Mouse (Mus musculus): Measurements from ENCODE around the gene Polrmt. TPM values are rescaled to one million over a fixed set of nuclear protein-coding genes. Genes with fewer than 3 reads are reported as not detected.

Polrmt gene
- polyA plus RNA-seq, 2 experiments = 10.1 to 17.4 TPM

- 8% methylated on average over 43 of the region's 43 CpGs for WGBS (ENCODE audit: insufficient replicate concordance)
- Histone ChIP-seq H3K4me1 (replicated peaks; ENCODE audit: control insufficient read depth in 2 of 2, insufficient read depth in 2 of 2, low read length in 1 of 2) (peaks cover 5 to 10% of the 10 kb centered on the region in 2 experiments), H3K9me3 (ENCODE audit: control insufficient read depth, low read length) (no peaks in the 10 kb centered on the region), H3K27ac (no peak overlapping the region), H3K4me3 (ENCODE audit: insufficient read depth in 1 of 2, low read depth in 2 of 2, low read length in 2 of 2) (no peak overlapping the region), H3K9ac (replicated peaks) (no peak overlapping the region), H3K4me2 (ENCODE audit: low read depth) (no peak overlapping the region), H3K27me3 (ENCODE audit: control insufficient read depth, insufficient read depth, low read length) (peaks cover 45% of the 10 kb centered on the region), H3K36me3 (replicated peaks; ENCODE audit: control insufficient read depth, insufficient read depth, low read depth) (0 out of 2 replicates have a peak, but pooled peaks cover 4% of the 10 kb centered on the region)
- no peak for ATAC-seq (ENCODE audit: insufficient read depth)
- peak; percentile 67 to 69 (median 68) for DNase-seq (ENCODE audit: low read depth in 3 of 3, low spot score in 3 of 3)
- TF ChIP-seq EP300 (IDR thresholded peaks at IDR 0.05; ENCODE audit: low read depth) (no peak), CTCF (IDR thresholded peaks at IDR 0.05; ENCODE audit: low read depth) (no peak)
These were observed 28.6 kb downstream of the Polrmt start for GRCm38 (mm10) chr10:79717640-79718357.

- H3K4me1 ChIP-seq (replicated peaks; ENCODE audit: control insufficient read depth in 2 of 2, insufficient read depth in 2 of 2, low read length in 1 of 2) = peaks cover 7 to 16% of the 10 kb centered on the region in 2 experiments
- WGBS (ENCODE audit: insufficient replicate concordance) = under 1% methylated on average over 41 of the region's 44 CpGs
- no peak overlapping the region for H3K9ac ChIP-seq (replicated peaks)
- no peak overlapping the region for H3K27ac ChIP-seq
- DNase-seq (ENCODE audit: low read depth in 3 of 3, low spot score in 3 of 3) (no peak), ATAC-seq (ENCODE audit: insufficient read depth) (no peak)
- H3K36me3 ChIP-seq (replicated peaks; ENCODE audit: control insufficient read depth, insufficient read depth, low read depth) = peaks cover 9% of the 10 kb centered on the region
- H3K27me3 ChIP-seq (ENCODE audit: control insufficient read depth, insufficient read depth, low read length) = peaks cover 45% of the 10 kb centered on the region
- no peaks in the 10 kb centered on the region for H3K9me3 ChIP-seq (ENCODE audit: control insufficient read depth, low read length)
- H3K4me2 ChIP-seq (ENCODE audit: low read depth) = peak overlapping the region; percentile 59
- H3K4me3 ChIP-seq (ENCODE audit: insufficient read depth in 1 of 2, low read depth in 2 of 2, low read length in 2 of 2) = peak overlapping the region; percentile 48 to 50
- TF ChIP-seq EP300 (IDR thresholded peaks at IDR 0.05; ENCODE audit: low read depth) (no peak), CTCF (IDR thresholded peaks at IDR 0.05; ENCODE audit: low read depth) (no peak)
These were observed 29.4 kb downstream of the Polrmt start for GRCm38 (mm10) chr10:79716988-79717355.

- peaks cover 45% of the 10 kb centered on the region for H3K27me3 ChIP-seq (ENCODE audit: control insufficient read depth, insufficient read depth, low read length)
- TF ChIP-seq EP300 (IDR thresholded peaks at IDR 0.05; ENCODE audit: low read depth) (no peak), CTCF (IDR thresholded peaks at IDR 0.05; ENCODE audit: low read depth) (no peak)
- ATAC-seq (ENCODE audit: insufficient read depth) = no peak
- H3K36me3 ChIP-seq (replicated peaks; ENCODE audit: control insufficient read depth, insufficient read depth, low read depth) = peaks cover 15% of the 10 kb centered on the region
- no peak within 1 kb of the TSS for H3K27ac ChIP-seq
- no peak within 1 kb of the TSS for H3K9ac ChIP-seq (replicated peaks)
- no peaks in the 10 kb centered on the region for H3K9me3 ChIP-seq (ENCODE audit: control insufficient read depth, low read length)
- DNase-seq (ENCODE audit: low read depth in 3 of 3, low spot score in 3 of 3) = no peak
- H3K4me1 ChIP-seq (replicated peaks; ENCODE audit: control insufficient read depth in 2 of 2, insufficient read depth in 2 of 2, low read length in 1 of 2) = peaks cover 7 to 16% of the 10 kb centered on the region in 2 experiments
- peak within 1 kb of the TSS; percentile 48 to 50 for H3K4me3 ChIP-seq (ENCODE audit: insufficient read depth in 1 of 2, low read depth in 2 of 2, low read length in 2 of 2)
- H3K4me2 ChIP-seq (ENCODE audit: low read depth) = peak within 1 kb of the TSS; percentile 59
- 1% methylated on average over 80 of the region's 91 CpGs for WGBS (ENCODE audit: insufficient replicate concordance)
These were observed 30.0 kb downstream of the Polrmt start, which contains the start of gene Hcn2 for GRCm38 (mm10) chr10:79716254-79716987. TSS of gene Hcn2 (plus strand) at chr10:79716634.

DNA sequence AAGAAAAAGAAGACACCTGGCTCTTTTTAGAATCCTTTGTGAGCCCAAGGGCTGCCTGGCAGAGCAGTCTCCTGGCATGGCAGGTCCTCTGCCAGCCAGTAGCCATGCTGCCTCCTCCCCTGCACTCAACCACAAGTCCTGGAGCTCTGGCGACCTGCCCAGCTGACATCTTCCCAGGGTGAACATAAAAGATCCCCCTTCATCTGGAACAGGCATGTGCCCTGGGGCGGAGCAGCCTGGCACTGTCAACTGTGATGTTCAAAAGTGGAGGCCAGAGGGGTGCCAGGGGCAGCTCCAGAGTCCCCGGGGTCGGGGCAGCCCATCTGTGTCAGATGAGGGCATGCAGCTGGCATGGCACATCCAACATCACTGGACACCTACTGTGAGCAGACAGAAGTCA is 31.4 kb downstream of the Polrmt start:
- ATAC-seq (ENCODE audit: insufficient read depth) = no peak
- Histone ChIP-seq H3K9me3 (ENCODE audit: control insufficient read depth, low read length) (no peaks in the 10 kb centered on the region), H3K4me1 (replicated peaks; ENCODE audit: control insufficient read depth in 2 of 2, insufficient read depth in 2 of 2, low read length in 1 of 2) (peaks cover 7 to 16% of the 10 kb centered on the region in 2 experiments), H3K4me3 (ENCODE audit: insufficient read depth in 1 of 2, low read depth in 2 of 2, low read length in 2 of 2) (no peak overlapping the region), H3K27me3 (ENCODE audit: control insufficient read depth, insufficient read depth, low read length) (peaks cover 45% of the 10 kb centered on the region), H3K27ac (no peak overlapping the region), H3K9ac (replicated peaks) (no peak overlapping the region), H3K4me2 (ENCODE audit: low read depth) (no peak overlapping the region), H3K36me3 (replicated peaks; ENCODE audit: control insufficient read depth, insufficient read depth, low read depth) (peaks cover 29% of the 10 kb centered on the region)
- WGBS (ENCODE audit: insufficient replicate concordance) = 47% methylated on average over 4 of the region's 4 CpGs
- TF ChIP-seq CTCF (IDR thresholded peaks at IDR 0.05; ENCODE audit: low read depth) (no peak), EP300 (IDR thresholded peaks at IDR 0.05; ENCODE audit: low read depth) (no peak)
- no peak for DNase-seq (ENCODE audit: low read depth in 3 of 3, low spot score in 3 of 3)

- Histone ChIP-seq H3K9me3 (ENCODE audit: control insufficient read depth, low read length) (no peaks in the 10 kb centered on the region), H3K36me3 (replicated peaks; ENCODE audit: control insufficient read depth, insufficient read depth, low read depth) (peaks cover 47% of the 10 kb centered on the region), H3K9ac (replicated peaks) (peak overlapping the region; percentile 61), H3K4me1 (replicated peaks; ENCODE audit: control insufficient read depth in 2 of 2, insufficient read depth in 2 of 2, low read length in 1 of 2) (peaks cover 11 to 24% of the 10 kb centered on the region in 2 experiments), H3K27me3 (ENCODE audit: control insufficient read depth, insufficient read depth, low read length) (peaks cover 37% of the 10 kb centered on the region), H3K27ac (peak overlapping the region; percentile 96), H3K4me3 (ENCODE audit: insufficient read depth in 1 of 2, low read depth in 2 of 2, low read length in 2 of 2) (no peak overlapping the region; a peak in 1 of 4 replicates), H3K4me2 (ENCODE audit: low read depth) (peak overlapping the region; percentile 61)
- no peak for ATAC-seq (ENCODE audit: insufficient read depth)
- WGBS (ENCODE audit: insufficient replicate concordance) = 22% methylated on average over 1 of the region's 1 CpGs
- DNase-seq (ENCODE audit: low read depth in 3 of 3, low spot score in 3 of 3) = no peak
- TF ChIP-seq EP300 (IDR thresholded peaks at IDR 0.05; ENCODE audit: low read depth) (no peak), CTCF (IDR thresholded peaks at IDR 0.05; ENCODE audit: low read depth) (no peak)
These were observed 33.2 kb downstream of the Polrmt start for GRCm38 (mm10) chr10:79713163-79713562.
